Mouse (Mus musculus) stomach, embryonic 15.5 days (tissue): ENCODE results near the gene Acot7. TPM values are rescaled to one million over a fixed set of nuclear protein-coding genes. Genes with fewer than 3 reads are reported as not detected.

Experiments
- ATAC-seq: fragments of 200-750 bp; cut with Nextera tagmentation; 2 replicates; pipeline ENCODE4 v1.8.0; 2017; ENCODE audit warnings: low read depth, moderate number of reproducible peaks, moderate TSS enrichment; ENCODE audit not compliant: insufficient read depth, low FRiP score
- H3K27ac ChIP-seq: fragments of 300-500 bp; sonication (generic); 2 replicates; pipeline ENCODE4 v1.5.1; 2015; ENCODE audit warnings: mild to moderate bottlenecking, inconsistent platforms
- H3K27me3 ChIP-seq: fragments of 300-500 bp; sonication (generic); replicated peaks from 2 replicates; pipeline ENCODE4 v1.6.1; 2015; ENCODE audit warnings: inconsistent platforms
- H3K36me3 ChIP-seq: fragments of 300-500 bp; sonication (generic); 2 replicates; pipeline ENCODE4 v1.6.1; 2015; ENCODE audit warnings: inconsistent platforms
- H3K4me1 ChIP-seq: fragments of 300-500 bp; sonication (generic); 2 replicates; pipeline ENCODE4 v1.6.1; 2015; ENCODE audit warnings: inconsistent platforms
- H3K4me2 ChIP-seq: fragments of 300-500 bp; sonication (generic); 2 replicates; pipeline ENCODE4 v1.6.1; 2015; ENCODE audit warnings: mild to moderate bottlenecking, inconsistent platforms
- H3K4me3 ChIP-seq: fragments of 300-500 bp; sonication (generic); replicated peaks from 2 replicates; pipeline ENCODE4 v1.5.1; 2015; ENCODE audit warnings: inconsistent platforms
- H3K9ac ChIP-seq: fragments of 300-500 bp; sonication (generic); 2 replicates; pipeline ENCODE4 v1.6.1; 2015; ENCODE audit warnings: inconsistent platforms
- H3K9me3 ChIP-seq: fragments of 300-500 bp; sonication (generic); 2 replicates; pipeline ENCODE4 v1.6.1; 2016; ENCODE audit warnings: inconsistent platforms
- WGBS: fragments of 180-500 bp; shearing (Covaris S2); methylation state at CpG from one replicate; pipeline ENCODE4 v1.1.7; 2015; 5-methylcytosine and 5-hydroxymethylcytosine counted together
- polyA plus RNA-seq: library from polyadenylated mRNA; unstranded; fragments of >200 nt; fragmentation: Nextera tagmentation; extraction: Ambion mirVana; gene quantifications from 2 replicates; pipeline ENCODE4 v1.2.1, GENCODE M21; 2015

The Acot7 gene
- polyA plus RNA-seq, 1 experiment from 2014 or later, result 60.0 TPM

DNA sequence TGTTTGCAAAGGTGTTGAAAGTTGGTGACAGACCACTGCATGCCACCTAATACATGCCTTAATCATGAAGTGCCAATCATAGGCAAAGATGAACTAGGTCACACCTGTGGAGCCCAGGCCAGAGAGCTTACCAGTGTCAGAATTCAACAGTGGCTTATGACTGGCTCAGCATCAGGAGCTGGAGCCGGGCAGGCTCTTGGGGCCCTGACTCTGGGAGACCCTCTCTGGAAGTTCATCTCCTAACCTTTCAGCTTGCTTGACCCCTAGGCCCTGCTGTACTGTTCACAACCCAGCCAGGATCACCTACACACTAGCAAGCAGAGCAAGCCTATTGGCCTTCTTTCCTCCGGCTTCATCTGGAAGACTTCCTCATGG, 41.1 kb upstream of the Acot7 start:
- no peak for ATAC-seq
- H3K9ac ChIP-seq, result no peak overlapping the region
- H3K27me3 ChIP-seq, result peaks cover 26% of the 10 kb centered on the region
- H3K4me2 ChIP-seq, result no peak overlapping the region
- H3K4me1 ChIP-seq, result peaks cover 8% of the 10 kb centered on the region
- no peaks in the 10 kb centered on the region for H3K9me3 ChIP-seq
- H3K4me3 ChIP-seq, result no peak overlapping the region
- no peak overlapping the region for H3K27ac ChIP-seq
- H3K36me3 ChIP-seq, result no peaks in the 10 kb centered on the region
- 87% methylated on average over 2 of the region's 2 CpGs for WGBS

DNA sequence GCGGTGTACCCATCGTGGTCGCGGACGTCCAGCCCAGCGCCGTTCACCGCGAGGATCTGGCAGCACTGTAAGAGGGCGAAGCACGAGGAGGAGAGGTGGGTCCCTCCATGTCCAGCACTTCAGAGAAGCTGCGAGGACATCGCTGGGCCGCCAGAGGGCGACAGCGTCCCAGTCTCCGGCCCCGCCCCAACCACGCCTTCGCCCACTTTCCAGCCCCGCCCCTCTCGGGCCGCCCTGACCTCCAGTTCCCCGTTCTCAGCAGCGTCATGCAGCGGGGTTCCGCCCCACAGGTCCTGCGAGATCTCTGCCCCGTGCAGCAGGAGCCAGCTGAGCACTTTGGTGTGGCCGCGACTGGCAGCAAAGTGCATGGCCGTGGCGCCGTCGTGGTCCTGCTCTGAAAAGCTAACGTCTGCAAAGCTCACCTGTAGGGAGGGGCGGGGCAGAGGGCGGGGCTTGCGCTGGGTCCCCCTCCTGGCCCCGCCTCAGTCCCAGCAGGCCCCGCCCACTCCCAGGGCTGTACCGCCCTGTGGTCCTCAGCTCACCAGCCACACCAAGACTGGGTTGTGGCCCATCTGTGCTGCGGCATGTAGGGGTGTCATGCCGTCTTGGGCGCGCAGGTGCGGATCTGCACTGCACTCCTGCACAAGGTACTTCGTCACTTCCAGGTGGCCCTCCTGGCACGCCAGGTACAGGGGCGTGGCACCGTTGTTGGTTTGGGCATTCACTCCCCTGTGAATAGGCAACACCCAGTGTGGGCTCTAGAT, 39.3 kb upstream of the Acot7 start:
- 2% methylated on average over 51 of the region's 51 CpGs for WGBS
- Histone ChIP-seq H3K4me1 (peaks cover 3% of the 10 kb centered on the region; the same call in 1 of the 2 replicates), H3K4me2 (peak overlapping the region; percentile 87), H3K9ac (no peak overlapping the region), H3K9me3 (no peaks in the 10 kb centered on the region), H3K36me3 (no peaks in the 10 kb centered on the region), H3K27me3 (peaks cover 10% of the 10 kb centered on the region; the same call in 1 of the 2 replicates), H3K4me3 (peak overlapping the region; percentile 50), H3K27ac (no peak overlapping the region)
- ATAC-seq, result peak; percentile 80

DNA sequence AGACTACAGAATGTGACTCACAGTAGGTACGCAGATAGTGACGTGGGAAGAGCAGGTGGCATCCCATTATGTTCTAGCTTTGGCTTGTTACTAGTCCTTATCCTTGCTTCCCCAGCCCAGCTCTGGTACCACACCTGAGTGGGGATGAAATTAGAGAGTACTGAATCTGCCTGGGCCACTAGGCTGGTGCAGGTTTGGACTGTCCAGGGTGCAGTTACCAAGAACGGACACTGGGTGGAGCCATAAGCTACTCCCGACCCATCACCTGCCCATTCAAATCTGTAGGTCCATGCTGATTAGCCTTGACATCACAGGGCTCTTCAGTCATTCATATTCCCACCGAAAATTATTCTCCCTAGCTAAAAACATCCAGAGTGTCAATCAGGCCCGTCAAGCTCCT, 37.5 kb upstream of the Acot7 start:
- Histone ChIP-seq H3K4me2 (no peak overlapping the region), H3K9me3 (no peaks in the 10 kb centered on the region), H3K27ac (no peak overlapping the region), H3K27me3 (peaks cover 6% of the 10 kb centered on the region; the same call in 1 of the 2 replicates), H3K36me3 (no peaks in the 10 kb centered on the region), H3K4me1 (peaks cover 3% of the 10 kb centered on the region; the same call in 1 of the 2 replicates), H3K9ac (no peak overlapping the region), H3K4me3 (no peak overlapping the region)
- 29% methylated on average over 6 of the region's 6 CpGs for WGBS
- ATAC-seq, result no peak

DNA sequence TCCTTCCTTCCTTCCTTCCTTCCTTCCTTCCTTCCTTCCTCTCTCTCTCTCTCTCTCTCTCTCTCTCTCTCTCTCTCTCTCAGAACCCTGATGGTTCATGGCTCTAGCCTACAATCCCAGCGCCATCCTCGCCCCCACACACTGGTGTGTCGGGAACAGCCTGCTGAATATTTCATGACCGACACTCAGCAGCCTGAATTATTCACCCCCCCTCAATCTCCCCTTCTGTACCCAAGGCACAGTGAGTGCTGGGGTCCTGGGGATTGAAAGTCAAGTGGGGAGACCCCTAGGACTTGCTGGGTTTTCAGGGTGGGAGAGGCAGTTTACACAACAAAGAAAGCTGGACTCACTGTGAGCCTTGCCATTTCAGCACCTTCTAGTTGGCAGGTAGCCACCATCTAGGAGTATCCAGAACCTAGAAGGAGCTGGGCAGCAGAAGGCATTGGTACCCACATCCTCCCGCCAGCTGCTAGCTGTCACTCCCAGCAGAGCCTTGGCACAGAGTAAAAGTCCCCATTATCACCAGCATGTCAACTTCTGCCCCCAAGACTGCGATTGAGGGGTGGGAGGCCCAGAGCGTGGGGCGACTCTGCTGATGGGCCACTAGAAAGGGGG, 36.3 kb upstream of the Acot7 start:
- ATAC-seq, result no peak
- Histone ChIP-seq H3K9ac (no peak overlapping the region), H3K27me3 (peaks cover 6% of the 10 kb centered on the region; the same call in 1 of the 2 replicates), H3K4me3 (no peak overlapping the region), H3K9me3 (no peaks in the 10 kb centered on the region), H3K4me2 (no peak overlapping the region), H3K4me1 (peaks cover 3% of the 10 kb centered on the region; the same call in 1 of the 2 replicates), H3K27ac (no peak overlapping the region), H3K36me3 (no peaks in the 10 kb centered on the region)
- WGBS, result 69% methylated on average over 8 of the region's 8 CpGs

DNA sequence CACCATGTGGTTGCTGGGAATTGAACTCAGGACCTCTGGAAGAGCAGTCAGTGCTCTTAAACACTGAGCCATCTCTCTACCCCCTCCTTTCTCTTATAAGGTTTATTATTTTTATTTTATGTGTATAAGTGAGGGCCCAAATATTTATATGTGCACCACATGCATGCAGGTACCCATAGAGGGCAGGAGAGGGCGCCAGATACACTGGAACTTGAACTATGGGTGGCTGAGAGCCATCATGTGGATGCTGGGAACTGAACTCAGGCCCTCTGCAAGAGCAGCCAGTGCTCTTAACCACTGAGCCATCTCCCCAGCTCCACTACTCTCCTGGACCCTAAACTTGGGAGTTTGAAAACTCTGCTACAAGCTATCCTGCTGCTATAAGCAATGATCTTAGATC, 34.3 kb upstream of the Acot7 start:
- Histone ChIP-seq H3K36me3 (no peaks in the 10 kb centered on the region), H3K9me3 (no peaks in the 10 kb centered on the region), H3K27ac (no peak overlapping the region), H3K4me3 (no peak overlapping the region), H3K4me1 (no peaks in the 10 kb centered on the region), H3K9ac (no peak overlapping the region), H3K4me2 (no peak overlapping the region), H3K27me3 (peaks cover 6% of the 10 kb centered on the region; the same call in 1 of the 2 replicates)
- no peak for ATAC-seq
- 41% methylated on average over 1 of the region's 1 CpGs for whole genome bisulfite sequencing

DNA sequence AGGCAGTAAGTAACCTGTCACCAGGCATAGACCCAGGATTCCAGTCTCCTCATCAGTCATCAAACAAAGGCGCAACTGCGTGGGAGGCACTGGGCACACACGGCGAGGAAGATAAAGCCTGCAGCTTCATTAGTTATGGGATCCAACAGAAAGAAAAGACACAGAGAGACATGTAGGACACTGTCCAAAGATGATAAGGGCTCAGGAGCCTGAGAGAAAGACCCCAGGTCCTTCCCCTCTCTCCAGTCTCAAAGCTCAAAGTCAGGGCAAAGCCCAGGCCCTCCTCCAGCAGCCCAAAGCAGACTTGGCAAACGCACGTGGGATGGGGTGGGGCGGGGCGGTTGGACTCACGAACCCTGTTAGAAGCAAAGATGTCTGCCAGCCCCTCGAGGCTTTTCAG, 32.5 kb upstream of the Acot7 start:
- ATAC-seq, result no peak
- no peak overlapping the region for H3K4me2 ChIP-seq
- WGBS, result 58% methylated on average over 10 of the region's 10 CpGs
- peaks cover 14% of the 10 kb centered on the region; the same call in 1 of the 2 replicates for H3K27me3 ChIP-seq
- no peak overlapping the region for H3K9ac ChIP-seq
- H3K4me1 ChIP-seq, result no peaks in the 10 kb centered on the region
- no peaks in the 10 kb centered on the region for H3K9me3 ChIP-seq
- H3K27ac ChIP-seq, result no peak overlapping the region
- no peak overlapping the region for H3K4me3 ChIP-seq
- H3K36me3 ChIP-seq, result no peaks in the 10 kb centered on the region

DNA sequence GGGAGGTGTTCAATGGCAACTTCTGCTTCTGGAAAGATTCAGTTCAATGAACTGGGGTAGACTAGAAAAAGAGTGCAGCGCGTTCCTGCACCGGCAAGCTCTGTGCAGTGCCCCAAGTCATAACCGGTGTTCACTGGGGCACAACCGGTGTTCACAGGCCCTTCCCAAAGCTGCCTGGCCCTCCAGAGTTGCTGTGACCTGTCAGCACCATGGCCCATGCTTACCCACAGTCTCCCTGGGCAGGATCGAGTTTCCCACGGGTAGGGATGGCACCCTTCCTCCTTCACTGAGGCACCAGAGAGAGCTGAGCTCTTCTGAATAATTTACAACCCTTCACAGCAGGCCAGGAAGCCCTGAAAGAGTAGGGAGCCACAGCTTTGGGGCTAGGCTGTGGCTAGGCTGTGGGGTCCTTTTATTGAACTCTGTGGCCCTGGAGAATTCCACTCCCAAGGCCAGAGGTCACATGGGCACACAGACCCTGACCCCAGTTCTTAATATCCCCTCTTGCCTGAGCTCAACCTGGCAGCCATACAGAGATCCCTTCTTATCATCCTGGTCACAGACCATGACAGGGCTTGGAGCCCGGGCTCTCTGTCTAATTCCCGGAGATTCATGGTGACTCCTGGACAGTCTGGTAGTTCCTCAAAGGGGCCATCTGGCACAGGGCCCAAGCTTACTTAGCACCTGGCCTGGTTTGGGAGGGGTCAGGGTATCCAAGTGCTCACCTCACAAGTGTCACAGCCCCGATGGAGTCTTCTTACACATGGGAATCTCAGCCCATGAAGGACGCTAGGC, 31.7 kb upstream of the Acot7 start:
- no peak overlapping the region for H3K4me2 ChIP-seq
- no peak overlapping the region for H3K4me3 ChIP-seq
- ATAC-seq, result no peak
- no peaks in the 10 kb centered on the region for H3K4me1 ChIP-seq
- H3K27ac ChIP-seq, result no peak overlapping the region
- no peaks in the 10 kb centered on the region for H3K36me3 ChIP-seq
- no peaks in the 10 kb centered on the region for H3K9me3 ChIP-seq
- H3K27me3 ChIP-seq, result peaks cover 22% of the 10 kb centered on the region
- H3K9ac ChIP-seq, result no peak overlapping the region
- WGBS, result 68% methylated on average over 11 of the region's 11 CpGs

DNA sequence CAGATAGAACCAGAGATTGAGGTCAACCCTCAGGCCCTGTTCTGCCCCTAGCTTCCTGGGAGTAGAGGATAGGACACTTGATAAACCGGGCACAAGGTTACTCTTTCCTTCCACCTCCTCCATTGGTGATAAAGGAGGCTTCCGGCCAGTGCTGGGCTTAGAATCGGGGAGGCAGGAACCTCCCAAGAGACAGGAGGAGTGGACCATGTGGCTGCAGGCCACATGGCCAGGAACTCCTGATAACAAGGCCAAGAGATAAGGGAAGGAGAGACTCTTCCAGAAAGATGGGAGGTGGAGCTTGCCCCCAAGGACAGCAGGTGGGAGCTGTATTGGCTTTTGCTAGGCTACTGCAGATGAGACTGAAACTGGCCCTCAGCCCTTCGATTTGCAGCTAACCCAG, 27.4 kb upstream of the Acot7 start:
- Histone ChIP-seq H3K36me3 (no peaks in the 10 kb centered on the region), H3K9ac (no peak overlapping the region), H3K27me3 (peaks cover 42% of the 10 kb centered on the region), H3K4me2 (no peak overlapping the region), H3K9me3 (no peaks in the 10 kb centered on the region), H3K4me3 (no peak overlapping the region), H3K27ac (no peak overlapping the region), H3K4me1 (peaks cover 12% of the 10 kb centered on the region)
- 60% methylated on average over 4 of the region's 4 CpGs for WGBS
- no peak for ATAC-seq

DNA sequence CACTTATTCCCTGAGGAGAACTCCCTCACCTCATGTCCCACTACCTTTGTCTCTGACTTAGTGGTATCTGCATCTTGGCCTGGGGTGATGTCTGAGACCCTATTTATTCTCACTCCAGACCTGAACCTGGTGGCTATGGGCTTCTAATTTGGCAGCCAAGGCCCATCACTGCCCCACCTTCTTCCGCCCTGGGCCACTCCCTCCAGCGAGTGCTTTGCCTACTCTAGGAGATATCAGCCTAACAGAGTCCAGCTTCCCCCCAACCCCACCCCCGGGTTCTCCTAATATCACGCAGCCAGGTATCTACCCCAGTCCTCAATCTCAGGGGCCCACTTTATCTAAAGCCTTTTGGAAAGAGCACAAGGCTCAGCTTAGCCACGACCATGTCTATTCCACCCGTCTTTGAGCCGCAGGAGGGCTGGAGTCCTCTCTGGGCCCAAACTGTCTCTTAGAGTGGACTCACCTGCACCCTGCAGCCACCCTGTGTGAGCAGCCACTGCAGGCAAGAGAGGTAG, 26.4 kb upstream of the Acot7 start:
- Histone ChIP-seq H3K36me3 (no peaks in the 10 kb centered on the region), H3K9ac (no peak overlapping the region), H3K9me3 (no peaks in the 10 kb centered on the region), H3K27me3 (peaks cover 44% of the 10 kb centered on the region), H3K4me1 (peaks cover 12% of the 10 kb centered on the region), H3K4me2 (peak overlapping the region; percentile 71), H3K27ac (no peak overlapping the region), H3K4me3 (peak overlapping the region; percentile 42)
- 23% methylated on average over 7 of the region's 7 CpGs for WGBS
- ATAC-seq, result no peak

DNA sequence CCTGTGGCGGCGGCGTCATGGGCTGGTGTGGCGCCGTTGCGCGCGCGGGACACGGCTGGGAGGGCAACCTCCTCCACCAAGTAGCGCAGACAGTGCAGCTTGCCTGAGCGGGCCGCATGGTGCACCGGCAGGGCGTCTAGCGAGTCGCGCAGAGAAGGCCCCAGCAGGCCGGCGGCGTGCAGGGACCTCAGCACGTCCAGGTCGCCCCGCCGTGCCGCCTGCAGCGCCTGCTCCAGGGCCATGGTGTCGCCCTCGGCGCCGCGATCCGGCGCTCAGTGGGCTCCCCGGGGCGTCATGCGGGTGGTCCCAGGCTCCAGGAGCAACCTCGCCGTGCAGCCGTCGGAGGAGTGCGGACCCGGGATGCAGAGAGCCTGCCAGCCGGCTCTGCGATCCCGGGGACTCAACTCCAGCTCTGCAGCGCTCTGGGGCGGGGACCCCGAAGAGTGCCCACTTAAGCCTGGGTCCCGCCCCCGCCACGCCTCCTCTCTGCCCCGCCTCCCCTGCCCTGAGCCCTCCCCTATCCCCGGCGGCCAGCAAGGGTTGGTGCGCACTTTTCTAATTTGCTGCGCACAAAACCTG, 25.9 kb upstream of the Acot7 start, which contains the start of gene Espn:
Espn (minus strand) TSS at position 406 of the 579 bp plus-strand sequence.
- peak within 1 kb of the TSS; percentile 42 for H3K4me3 ChIP-seq
- H3K36me3 ChIP-seq, result no peaks in the 10 kb centered on the region
- H3K4me1 ChIP-seq, result peaks cover 12% of the 10 kb centered on the region
- WGBS, result 2% methylated on average over 54 of the region's 57 CpGs
- no peak within 1 kb of the TSS for H3K27ac ChIP-seq
- ATAC-seq, result peak; percentile 68
- H3K9ac ChIP-seq, result no peak within 1 kb of the TSS
- H3K4me2 ChIP-seq, result peak within 1 kb of the TSS; percentile 71
- H3K9me3 ChIP-seq, result no peaks in the 10 kb centered on the region
- peaks cover 46% of the 10 kb centered on the region for H3K27me3 ChIP-seq

DNA sequence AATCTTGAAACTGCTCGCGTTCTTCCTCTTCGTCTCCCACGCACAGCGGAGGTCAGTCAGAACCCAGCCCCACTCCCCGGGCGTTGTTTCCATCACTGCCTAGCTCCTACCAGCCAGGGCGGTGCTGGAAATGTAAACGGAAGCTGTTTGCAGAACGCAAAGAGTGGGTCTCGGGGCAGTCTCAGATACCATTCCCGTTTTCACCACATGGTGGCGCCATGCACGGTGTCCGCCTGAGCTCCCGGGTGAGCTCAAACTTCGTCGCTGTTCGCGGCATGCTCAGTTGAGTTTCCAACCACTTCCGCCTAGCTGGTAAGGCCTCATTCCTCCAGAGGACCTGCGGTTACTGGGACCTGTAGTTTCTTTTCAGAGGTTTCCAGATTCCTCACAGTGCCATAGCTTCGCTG, 24.2 kb upstream of the Acot7 start:
- peak; percentile 57 for ATAC-seq
- Histone ChIP-seq H3K4me3 (peak overlapping the region; percentile 17; the same call in 1 of the 2 replicates), H3K4me2 (peak overlapping the region; percentile 50), H3K36me3 (no peaks in the 10 kb centered on the region), H3K9ac (no peak overlapping the region), H3K4me1 (peaks cover 23% of the 10 kb centered on the region), H3K27me3 (peaks cover 63% of the 10 kb centered on the region), H3K9me3 (no peaks in the 10 kb centered on the region), H3K27ac (peak overlapping the region; percentile 54; the same call in 1 of the 2 replicates)
- 2% methylated on average over 23 of the region's 23 CpGs for WGBS
